Mouse (Mus musculus): ENCODE measurements around the gene Fam76a.
A peak's percentile ranks its signal among the peaks of the same experiment; 100 is the strongest.

The Fam76a gene

GRCm38 (mm10) chr4:132922558-132923008, at the start of gene Fam76a:
TSS of gene Fam76a (minus strand) at chr4:132922558.
- peak; percentile 100 for DNase-seq

- no peak for DNase-seq
Measured at GRCm38 (mm10) chr4:132972101-132972500, 49.7 kb upstream of the Fam76a start.

GRCm38 (mm10) chr4:132971601-132972000, 49.2 kb upstream of the Fam76a start:
- no peak for DNase-seq

GRCm38 (mm10) chr4:132968105-132968938, 46.0 kb upstream of the Fam76a start:
- DNase-seq: no peak

- DNase-seq: no peak
Measured at GRCm38 (mm10) chr4:132964473-132964872, 42.1 kb upstream of the Fam76a start.

- DNase-seq: no peak
Measured at GRCm38 (mm10) chr4:132964064-132964463, 41.7 kb upstream of the Fam76a start.

GRCm38 (mm10) chr4:132963436-132963835, 41.1 kb upstream of the Fam76a start:
- no peak for DNase-seq

- no peak for DNase-seq
Measured at GRCm38 (mm10) chr4:132962628-132963027, 40.3 kb upstream of the Fam76a start.

GRCm38 (mm10) chr4:132961866-132962265, 39.5 kb upstream of the Fam76a start:
- DNase-seq: no peak

GRCm38 (mm10) chr4:132960864-132961639, 38.7 kb upstream of the Fam76a start:
- peak; percentile 60 for DNase-seq

- no peak for DNase-seq
Measured at GRCm38 (mm10) chr4:132960313-132960712, 38.0 kb upstream of the Fam76a start.

GRCm38 (mm10) chr4:132959679-132960045, 37.3 kb upstream of the Fam76a start:
- no peak for DNase-seq

- DNase-seq: peak; percentile 74
Measured at GRCm38 (mm10) chr4:132958741-132959678, 36.7 kb upstream of the Fam76a start.

- no peak for DNase-seq
Measured at GRCm38 (mm10) chr4:132955395-132955791, 33.0 kb upstream of the Fam76a start.

GRCm38 (mm10) chr4:132954530-132955394, 32.4 kb upstream of the Fam76a start:
- no peak for DNase-seq

GRCm38 (mm10) chr4:132950999-132951398, 28.6 kb upstream of the Fam76a start:
- DNase-seq: no peak

- DNase-seq: no peak
Measured at GRCm38 (mm10) chr4:132949882-132950532, 27.6 kb upstream of the Fam76a start.

- peak; percentile 71 for DNase-seq
Measured at GRCm38 (mm10) chr4:132946047-132947001, 24.0 kb upstream of the Fam76a start.

- peak; percentile 91 for DNase-seq
Measured at GRCm38 (mm10) chr4:132945261-132946046, 23.1 kb upstream of the Fam76a start.

Measured in lung, postnatal 10 days (tissue).